Mouse (Mus musculus): ENCODE results near the gene Cxcr4.

Gene Cxcr4

GRCm38 (mm10) chr1:128592211-128592741, at the start of gene Cxcr4:
Cxcr4 (minus strand) TSS chr1:128592293.
- peak; percentile 90 to 92 for DNase-seq

DNA sequence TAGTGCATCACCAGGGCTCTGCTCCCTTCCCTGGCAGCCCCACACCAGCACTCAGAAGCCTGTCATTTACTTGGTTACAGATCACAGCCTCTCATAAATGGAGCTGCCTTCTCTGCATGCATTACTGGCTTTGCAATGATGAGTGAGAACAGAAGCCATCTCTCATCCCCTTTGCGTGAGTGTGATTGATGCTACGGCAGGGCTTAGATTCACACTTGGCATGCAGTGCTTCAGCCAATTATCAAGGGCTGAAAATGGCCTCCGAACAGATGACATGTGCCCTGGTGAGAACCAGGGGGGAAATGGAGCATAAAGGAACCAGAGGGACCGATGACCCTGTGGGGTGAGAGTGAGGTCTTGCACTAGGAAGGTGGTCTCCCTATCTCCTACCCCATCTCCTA, 47.6 kb upstream of the Cxcr4 start:
- no peak for DNase-seq

DNA sequence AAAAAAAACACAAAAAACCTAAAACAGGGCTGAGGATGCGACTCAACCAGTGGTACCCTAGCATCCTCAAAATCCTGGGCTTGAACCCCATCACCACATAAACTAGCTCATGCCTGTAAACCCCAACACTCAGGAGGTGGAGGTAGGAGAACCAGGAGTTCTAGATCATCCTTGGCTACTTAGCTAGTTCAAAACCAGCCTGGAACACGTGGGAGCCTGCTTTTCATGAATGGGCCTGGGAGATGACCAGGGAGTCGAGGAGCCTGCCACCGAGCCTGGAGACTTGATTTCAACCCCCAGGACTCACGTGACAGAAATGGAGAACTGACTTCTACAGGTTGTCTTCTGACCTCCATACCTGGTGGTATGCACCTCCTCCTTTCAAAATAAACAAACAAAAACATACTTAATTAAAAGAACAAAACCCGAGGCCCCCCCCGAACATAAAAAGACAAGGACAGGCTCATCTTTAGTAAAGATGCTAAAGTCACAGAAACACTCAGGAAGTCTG, 45.2 kb upstream of the Cxcr4 start:
- no peak for DNase-seq

DNA sequence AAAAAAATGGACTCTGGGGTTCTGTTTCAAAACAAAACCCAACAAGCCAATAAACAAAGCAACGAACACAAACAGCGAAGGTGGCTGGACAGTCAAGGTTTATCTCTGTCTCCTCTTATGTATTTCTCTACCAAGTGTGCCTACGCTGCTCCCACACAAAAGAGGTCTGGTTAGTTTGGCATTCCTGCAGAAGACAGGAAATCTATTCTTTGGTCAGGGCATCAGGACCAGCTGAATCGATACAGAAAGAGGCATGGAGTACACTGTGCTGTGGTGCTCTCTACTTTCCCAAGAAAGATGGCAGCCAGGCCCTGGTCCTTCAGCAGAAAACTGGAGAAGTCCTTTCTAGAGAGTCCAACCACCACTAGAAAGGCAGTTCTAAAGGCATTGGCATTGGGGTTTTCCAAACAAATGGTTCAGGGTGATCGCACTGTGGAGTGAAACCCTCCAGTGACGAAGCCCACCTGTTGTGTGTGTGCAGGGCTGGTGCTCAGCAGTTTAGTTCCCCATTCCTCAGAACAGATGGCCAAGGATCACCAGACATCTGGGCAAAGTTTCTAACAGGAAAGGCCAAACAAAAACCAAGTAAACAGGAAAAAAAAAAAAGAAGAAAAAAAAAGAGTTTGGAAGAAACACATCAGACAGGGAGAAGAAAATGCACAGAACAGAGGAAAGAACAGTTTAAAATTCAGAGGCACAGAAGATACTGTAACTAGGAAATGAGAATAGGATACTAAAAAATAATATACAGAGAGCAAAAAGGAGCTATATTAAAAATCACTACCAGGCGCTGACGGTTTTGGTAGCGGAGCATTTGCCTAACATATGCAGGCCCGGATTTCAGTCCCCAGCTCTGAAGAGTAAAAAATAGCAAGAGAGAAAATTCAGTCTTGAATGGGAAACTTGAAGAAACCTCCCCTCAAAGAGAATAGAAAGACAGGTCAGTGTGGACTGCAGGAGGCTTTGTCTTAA, 44.5 kb upstream of the Cxcr4 start:
- no peak for DNase-seq

GRCm38 (mm10) chr1:128633711-128634379, 41.8 kb upstream of the Cxcr4 start:
- DNase-seq = no peak

GRCm38 (mm10) chr1:128632522-128632921, 40.4 kb upstream of the Cxcr4 start:
- no peak for DNase-seq

DNA sequence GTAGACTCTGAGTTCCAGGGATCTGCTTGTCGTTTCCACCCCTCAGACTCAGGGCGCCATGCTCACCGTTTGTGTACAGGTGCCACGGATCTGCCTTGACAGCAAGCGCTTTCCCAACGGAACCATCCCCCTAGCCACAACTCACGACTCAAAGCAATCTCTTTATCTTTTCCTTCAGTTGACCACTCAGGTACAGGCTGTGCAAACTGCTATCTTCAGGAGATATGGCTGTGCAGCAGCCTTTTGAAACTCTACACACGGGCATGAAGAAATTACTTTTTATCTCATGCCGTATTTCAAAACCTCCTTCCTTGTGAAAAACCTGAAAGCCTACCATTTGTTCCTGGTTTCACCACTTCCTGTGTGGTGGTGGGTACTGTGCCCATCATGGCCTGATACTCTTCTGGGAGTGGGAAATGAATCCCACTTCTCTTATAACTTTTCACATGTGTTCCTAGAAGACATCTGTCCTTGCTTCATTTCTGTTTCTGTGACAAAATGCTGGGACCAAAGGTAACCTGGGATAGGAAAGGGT, 34.1 kb upstream of the Cxcr4 start:
- DNase-seq = no peak

DNA sequence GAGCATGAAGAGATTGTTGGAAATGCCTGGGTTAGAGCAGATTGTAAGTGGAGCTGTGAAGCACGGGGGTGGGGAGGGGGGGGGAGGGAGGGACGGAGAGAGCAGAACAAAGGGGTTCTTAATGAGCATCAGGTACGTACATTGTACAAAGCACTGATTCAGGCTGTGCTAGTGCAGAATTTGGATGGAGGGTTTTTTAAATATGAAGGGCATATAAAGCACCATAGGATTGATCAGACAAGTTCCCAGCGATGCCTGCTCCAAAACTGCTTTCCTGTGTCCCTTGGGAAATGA, 31.4 kb upstream of the Cxcr4 start:
- DNase-seq = no peak

GRCm38 (mm10) chr1:128622867-128623593, 30.9 kb upstream of the Cxcr4 start:
- no peak for DNase-seq

DNA sequence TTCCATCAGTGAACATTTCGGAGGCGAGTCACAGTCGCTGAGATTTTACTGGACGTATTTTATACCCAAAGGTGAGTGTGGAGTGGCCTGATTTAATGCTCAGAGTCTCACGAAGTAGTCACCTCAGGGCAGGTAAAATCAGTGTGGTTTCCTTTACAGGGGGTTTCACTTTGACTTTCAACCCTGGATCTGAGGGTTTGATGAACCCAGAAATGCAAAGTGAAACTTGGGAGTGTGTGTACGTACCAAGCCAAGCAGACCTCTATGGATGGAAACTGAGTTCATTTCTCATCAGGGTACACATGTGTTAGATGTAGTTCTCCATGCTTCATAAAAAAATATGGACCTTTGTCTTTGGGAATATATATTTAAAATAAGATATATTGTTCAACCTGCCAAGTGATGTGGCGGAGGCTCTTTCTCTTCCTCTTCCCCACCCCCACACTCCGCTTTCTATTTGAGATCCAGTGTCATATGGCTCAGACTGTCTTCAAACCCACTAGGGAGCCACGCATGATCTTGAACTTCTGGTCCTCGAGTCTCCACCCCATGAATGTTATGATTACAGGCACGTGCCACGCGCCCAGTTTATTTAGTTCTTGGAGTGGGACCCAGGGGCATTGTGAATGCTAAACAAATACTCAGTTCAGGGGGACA, 25.7 kb upstream of the Cxcr4 start:
- no peak for DNase-seq

GRCm38 (mm10) chr1:128616586-128616985, 24.5 kb upstream of the Cxcr4 start:
- DNase-seq = no peak

DNA sequence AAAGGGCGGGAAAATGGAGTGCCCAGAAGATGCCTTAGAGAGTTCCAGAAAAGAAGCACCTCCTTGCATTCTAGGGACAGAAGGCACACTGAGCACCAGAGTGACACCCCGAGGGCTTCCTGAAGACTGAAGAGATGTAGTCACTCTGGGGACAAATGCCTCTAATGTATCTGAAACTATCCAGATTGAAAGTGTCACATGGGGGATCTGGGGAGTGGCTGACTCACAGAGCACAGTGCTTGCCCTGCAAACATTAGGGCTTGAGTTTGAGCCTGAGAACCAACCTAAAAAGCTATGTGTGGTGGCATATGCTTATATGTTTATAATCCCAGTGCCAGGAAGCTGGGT, 23.3 kb upstream of the Cxcr4 start:
- peak in 1 of 2 experiments; percentile 37 for DNase-seq

GRCm38 (mm10) chr1:128614653-128615458, 22.8 kb upstream of the Cxcr4 start:
- DNase-seq = peak in 1 of 2 experiments; percentile 68

- DNase-seq = peak in 1 of 2 experiments; percentile 38
These were observed 16.0 kb upstream of the Cxcr4 start for GRCm38 (mm10) chr1:128608119-128608518.

DNA sequence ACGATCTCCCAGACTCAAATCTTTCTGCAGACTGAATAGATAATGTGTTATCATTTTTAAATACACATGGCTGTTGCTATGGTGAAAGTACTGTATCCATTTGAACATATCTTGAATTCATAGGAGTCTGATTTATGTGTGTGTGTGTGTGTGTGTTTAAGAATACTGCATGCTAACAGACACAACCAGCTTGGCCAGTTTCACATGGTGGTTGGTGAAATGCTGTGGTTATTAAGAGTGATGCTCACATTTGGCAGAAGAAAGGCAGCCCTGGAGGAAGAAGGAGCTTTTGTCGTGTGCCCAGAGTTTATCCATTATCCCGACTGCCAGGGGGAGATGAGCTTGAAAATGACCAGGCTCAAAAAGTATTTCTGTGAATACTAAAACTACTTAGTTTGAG, 15.3 kb upstream of the Cxcr4 start:
- no peak for DNase-seq

DNA sequence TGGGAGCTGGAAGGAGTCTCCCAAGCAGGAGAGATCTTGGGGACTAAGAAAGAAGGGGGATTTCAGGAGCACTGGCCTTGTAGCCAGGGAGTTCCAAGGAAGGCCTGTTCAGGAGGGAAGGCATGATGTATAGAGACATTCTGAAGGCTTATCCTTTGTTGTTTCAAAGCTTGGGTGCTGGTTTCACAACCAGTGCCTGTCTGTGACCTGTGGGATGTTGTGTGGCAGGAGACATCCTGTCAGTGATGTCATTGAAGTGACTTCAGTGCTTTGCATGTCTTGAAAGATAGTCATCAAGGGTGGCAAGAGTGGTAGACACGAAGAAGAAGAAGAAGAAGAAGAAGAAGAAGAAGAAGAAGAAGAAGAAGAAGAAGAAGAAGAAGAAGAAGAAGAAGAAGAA, 13.7 kb upstream of the Cxcr4 start:
- DNase-seq = peak in 1 of 2 experiments; percentile 47

DNA sequence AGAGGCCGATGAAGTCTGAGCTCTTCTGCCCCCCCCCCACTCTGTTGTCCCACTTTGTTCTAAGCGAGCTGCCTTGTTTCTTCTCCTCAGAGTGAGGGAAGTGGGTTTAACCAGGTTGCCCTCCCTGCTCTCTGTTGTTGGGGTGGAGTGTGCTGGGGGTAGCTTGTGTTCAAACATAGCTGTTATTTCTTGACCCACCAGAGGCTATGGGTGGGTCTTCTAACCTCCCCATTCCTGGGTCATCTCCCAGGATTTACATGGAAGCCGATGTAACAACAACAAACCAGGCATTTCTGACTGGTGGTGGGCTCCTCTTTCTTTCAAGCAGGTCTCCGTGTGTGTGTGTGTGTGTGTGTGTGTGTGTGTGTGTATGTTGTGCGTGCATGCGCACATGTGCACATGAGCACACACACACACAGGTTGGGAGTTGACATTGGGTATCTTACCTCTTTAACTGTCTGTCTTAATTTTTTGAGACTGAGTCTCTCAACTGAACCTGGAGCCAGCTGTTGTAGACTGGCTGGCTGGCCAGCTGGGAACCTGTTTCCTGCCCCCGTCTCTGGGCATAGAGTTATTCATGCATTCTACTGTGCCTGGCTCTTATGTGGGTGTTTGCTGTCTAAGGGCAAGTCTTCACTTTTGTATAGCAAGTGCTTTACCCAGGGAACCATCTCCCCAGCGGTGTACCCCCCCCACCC, 10.7 kb upstream of the Cxcr4 start:
- DNase-seq = peak; percentile 53 to 78

GRCm38 (mm10) chr1:128602018-128602687, 10.1 kb upstream of the Cxcr4 start:
- peak; percentile 55 to 75 for DNase-seq

DNA sequence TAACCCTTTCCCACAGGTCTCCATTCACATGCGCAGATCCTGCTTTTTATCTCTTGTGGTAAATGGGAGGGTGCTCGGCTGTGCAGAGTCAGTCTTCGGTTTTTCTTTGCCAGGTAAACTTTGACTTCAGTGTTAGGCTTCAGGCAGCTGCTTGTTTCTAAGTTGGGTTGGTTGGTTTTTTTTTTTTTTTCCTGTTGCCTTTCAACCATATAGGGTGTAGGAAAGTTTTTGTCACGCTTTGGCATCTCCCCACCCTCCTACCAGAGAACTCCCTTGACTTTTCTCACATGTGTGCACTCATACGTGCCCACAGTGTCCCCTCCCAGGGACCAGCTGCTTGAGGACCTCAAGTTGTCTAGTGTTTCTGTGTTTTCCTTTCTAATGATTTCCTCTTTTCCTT, 9.2 kb upstream of the Cxcr4 start:
- peak in 1 of 2 experiments; percentile 68 for DNase-seq

- DNase-seq = no peak
These were observed 8.5 kb upstream of the Cxcr4 start for GRCm38 (mm10) chr1:128600549-128600948.
